Mouse (Mus musculus): ENCODE measurements at regions not wholly inside any gene's neighbourhood (a gene's known extent, or its start where the extent isn't known, plus 50 kb on each side); places are given as distances from the start of the nearest gene placed in this dataset.

- DNase-seq: peak; percentile 32
Observed at GRCm38 (mm10) chr1:23462411-23462810, 64.8 kb upstream of the Ogfrl1 start.

GRCm38 (mm10) chr1:23464081-23464480, 66.5 kb upstream of the Ogfrl1 start:
- DNase-seq: no peak

GRCm38 (mm10) chr1:23466340-23466739, 68.8 kb upstream of the Ogfrl1 start:
- DNase-seq: no peak

DNA sequence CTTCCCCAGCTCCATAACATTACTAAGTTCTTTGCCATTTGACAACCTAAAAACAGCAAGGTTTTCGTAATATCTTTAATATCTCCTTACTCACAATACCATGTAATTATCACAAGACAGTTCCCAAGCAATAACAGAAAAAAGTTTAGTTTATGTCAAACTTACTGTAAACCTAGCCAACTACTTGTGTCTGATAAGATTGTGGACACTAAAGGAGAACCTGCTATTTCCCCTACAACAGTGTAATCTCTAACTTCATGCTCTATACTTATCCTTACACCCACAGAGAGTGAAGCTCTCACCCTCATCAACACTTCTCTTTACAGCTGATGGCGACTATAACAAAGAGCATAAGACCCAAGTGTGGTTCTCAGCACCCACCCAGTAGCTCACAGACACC, 69.8 kb upstream of the Ogfrl1 start:
- DNase-seq: no peak

GRCm38 (mm10) chr1:23480776-23481320, 83.3 kb upstream of the Ogfrl1 start:
- no peak for DNase-seq

- no peak for DNase-seq
Observed at GRCm38 (mm10) chr1:23484566-23484965, 87.0 kb upstream of the Ogfrl1 start.

- no peak for DNase-seq
Observed at GRCm38 (mm10) chr1:23485150-23485775, 87.7 kb upstream of the Ogfrl1 start.

GRCm38 (mm10) chr1:23487031-23487430, 89.5 kb upstream of the Ogfrl1 start:
- no peak for DNase-seq

GRCm38 (mm10) chr1:23490640-23491039, 93.1 kb upstream of the Ogfrl1 start:
- peak; percentile 46 for DNase-seq

GRCm38 (mm10) chr1:23491041-23491440, 93.5 kb upstream of the Ogfrl1 start:
- peak; percentile 71 for DNase-seq

GRCm38 (mm10) chr1:23492981-23493380, 95.4 kb upstream of the Ogfrl1 start:
- no peak for DNase-seq

- DNase-seq: no peak
Observed at GRCm38 (mm10) chr1:23495412-23495811, 97.8 kb upstream of the Ogfrl1 start.

- DNase-seq: no peak
Observed at GRCm38 (mm10) chr1:23520113-23520512, 122.5 kb upstream of the Ogfrl1 start.

- no peak for DNase-seq
Observed at GRCm38 (mm10) chr1:23532659-23533058, 135.1 kb upstream of the Ogfrl1 start.

DNA sequence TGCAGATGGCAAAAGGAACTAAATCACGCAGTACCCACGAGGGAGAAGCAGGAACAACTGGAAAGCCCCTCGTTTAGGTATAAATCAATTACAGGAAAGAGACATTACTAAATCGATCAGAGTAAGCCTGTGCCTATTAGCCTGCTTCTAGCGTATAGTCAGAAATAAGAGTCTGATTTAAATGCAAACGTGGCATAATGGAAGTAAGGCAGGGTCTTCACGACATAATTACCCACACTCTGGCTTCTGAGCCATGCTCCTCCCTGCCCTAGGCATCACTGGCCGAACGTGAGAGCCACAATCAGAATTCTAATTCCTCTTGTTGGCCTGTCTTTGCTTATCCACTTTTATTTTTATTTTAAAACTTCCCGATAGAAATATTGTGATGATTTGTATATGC, 139.0 kb upstream of the Ogfrl1 start:
- no peak for DNase-seq

DNA sequence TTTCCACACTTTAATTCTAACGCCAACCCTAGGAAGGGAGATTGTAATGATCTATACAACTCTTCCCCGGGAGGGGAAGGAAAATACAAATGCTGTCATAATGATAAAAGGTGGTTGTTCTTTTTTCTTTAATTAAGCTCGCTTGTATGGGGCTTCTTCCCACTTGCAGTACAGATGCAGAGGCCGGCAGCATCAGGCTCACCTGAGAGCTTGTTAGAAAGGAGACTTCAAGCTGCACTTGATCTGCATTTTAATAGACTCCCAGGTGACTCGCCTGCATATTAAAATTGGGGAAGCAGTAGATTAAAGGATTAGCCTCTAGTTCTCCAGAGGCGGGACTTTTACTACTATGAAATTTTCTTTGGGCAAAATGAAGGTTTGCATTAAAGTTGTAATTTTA, 140.8 kb upstream of the Ogfrl1 start:
- no peak for DNase-seq

GRCm38 (mm10) chr1:23540594-23540993, 143.0 kb upstream of the Ogfrl1 start:
- DNase-seq: no peak

DNA sequence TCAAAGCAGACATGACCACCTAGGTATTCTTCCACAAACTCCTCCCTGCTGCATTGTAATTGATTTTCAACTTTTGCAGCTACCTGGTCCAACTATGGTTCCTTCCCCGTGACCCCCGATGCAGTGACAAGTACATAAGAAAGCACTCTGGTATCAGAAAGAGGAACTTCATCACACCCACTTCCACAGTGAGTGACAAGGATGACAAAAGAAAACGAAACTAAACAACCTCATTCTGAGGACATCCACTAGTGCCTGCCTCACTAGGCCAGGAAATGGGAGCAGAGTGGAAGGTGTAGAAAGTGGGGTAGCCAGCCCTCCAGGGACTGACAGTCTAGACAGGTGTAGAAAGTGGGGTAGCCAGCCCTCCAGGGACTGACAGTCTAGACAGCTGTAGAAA, 158.2 kb upstream of the Ogfrl1 start:
- DNase-seq: no peak

DNA sequence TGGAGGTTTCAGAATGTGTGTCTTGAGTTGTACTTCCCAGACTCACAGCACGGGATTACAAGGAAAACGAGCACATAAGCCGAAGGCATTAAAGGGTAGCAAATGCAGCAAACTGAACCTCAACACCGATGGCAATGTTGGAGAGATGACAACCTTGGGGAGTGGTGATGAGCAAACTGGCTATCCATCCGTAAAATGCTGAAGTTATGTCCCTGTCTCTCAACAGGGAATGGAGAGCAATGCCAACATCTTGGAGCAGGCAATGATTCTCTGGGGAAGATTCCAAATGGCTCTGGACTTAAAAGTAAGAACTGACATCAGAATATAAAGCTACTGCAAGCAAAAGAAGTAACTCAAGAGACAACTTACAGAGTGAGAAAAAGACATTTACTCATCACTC, 170.5 kb upstream of the Ogfrl1 start:
- no peak for DNase-seq

- no peak for DNase-seq
Observed at GRCm38 (mm10) chr1:23574461-23574860, 176.9 kb upstream of the Ogfrl1 start.

DNA sequence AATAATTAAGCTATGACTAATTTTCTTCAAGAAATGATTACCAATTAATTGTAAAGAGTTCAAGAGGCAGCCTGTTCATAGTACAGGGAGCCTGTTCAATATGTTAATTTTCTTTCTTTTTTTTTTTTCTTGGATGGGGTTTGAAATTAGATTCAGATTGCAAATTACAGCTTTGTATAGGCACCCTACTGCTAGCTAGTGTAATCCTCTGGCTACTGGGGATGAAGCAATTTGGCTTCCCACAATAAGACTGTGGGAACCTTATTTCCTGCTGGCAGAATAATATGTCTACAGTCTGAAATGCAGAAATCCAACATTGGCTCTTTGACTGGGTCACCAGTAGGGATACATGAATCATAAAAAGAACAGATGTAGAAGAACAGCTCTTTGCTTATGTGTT, 177.4 kb upstream of the Ogfrl1 start:
- DNase-seq: no peak

- no peak for DNase-seq
Observed at GRCm38 (mm10) chr1:23575515-23575914, 177.9 kb upstream of the Ogfrl1 start.

- DNase-seq: no peak
Observed at GRCm38 (mm10) chr1:23576150-23576549, 178.6 kb upstream of the Ogfrl1 start.

DNA sequence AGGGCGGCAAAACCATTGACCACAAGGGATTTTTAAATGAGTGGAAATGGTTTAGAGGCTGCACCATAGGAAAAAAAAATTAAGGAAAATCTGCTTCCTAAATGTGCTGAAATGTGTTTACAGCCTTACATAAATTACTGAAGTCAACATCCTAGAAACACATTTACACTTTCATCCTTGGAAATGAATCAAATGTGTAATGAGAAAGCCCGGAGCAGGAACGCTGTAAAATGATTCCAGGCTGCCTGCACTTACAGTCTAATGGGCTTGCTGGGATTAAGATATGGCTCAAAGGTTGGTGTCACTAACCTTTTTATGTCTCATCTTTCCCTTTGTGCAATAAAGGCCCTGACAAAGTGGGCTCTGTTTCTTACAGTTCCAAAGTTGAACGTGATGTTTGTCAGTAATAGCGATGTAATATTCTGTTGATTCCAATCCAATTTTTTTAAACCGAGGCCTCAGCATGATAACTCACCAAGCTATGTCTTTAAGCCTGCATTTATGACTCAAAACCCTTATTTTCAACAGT, 172.1 kb upstream of the B3gat2 start:
- DNase-seq: no peak

DNA sequence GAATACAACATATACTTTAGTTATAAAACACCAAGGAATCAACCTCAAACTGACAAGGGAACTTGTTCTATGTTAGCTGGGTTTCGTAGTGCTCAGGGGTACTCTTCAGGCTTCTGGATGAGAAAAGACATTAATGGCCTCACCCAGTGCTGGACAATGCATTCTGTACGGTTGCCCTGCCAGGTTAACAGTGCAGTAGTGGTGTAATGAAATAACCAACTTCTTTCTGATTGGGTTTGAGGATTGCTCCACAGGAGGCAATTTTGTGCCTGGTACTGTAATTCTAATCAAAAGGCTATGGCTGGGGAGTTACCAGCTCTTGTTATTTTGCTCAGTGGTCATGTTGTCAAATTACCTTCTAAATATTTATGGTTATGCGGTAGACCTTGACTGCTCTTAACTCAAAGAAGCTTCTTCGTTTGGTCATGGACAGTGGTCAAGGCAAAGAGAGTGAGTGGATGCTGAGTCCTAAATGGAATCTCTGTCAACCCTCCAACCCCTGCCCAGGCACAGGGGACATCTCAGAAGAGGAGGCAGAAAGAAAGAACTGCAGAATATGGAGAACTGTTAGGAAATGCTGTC, 158.8 kb upstream of the B3gat2 start:
- no peak for DNase-seq

Measured in cerebellum, adult 11-12 months (tissue).